Mouse (Mus musculus): ENCODE results near the gene Tfap4. TPM values are rescaled to one million over a fixed set of nuclear protein-coding genes. Genes with fewer than 3 reads are reported as not detected.
"Not testable (repeated sequence)": the region's sequence is repeated elsewhere in the genome, so short reads cannot be mapped to it uniquely, and the experiment has no call there.

Gene Tfap4
- polyA plus RNA-seq, 1 experiment from 2014 or later: 16.1 TPM

DNA sequence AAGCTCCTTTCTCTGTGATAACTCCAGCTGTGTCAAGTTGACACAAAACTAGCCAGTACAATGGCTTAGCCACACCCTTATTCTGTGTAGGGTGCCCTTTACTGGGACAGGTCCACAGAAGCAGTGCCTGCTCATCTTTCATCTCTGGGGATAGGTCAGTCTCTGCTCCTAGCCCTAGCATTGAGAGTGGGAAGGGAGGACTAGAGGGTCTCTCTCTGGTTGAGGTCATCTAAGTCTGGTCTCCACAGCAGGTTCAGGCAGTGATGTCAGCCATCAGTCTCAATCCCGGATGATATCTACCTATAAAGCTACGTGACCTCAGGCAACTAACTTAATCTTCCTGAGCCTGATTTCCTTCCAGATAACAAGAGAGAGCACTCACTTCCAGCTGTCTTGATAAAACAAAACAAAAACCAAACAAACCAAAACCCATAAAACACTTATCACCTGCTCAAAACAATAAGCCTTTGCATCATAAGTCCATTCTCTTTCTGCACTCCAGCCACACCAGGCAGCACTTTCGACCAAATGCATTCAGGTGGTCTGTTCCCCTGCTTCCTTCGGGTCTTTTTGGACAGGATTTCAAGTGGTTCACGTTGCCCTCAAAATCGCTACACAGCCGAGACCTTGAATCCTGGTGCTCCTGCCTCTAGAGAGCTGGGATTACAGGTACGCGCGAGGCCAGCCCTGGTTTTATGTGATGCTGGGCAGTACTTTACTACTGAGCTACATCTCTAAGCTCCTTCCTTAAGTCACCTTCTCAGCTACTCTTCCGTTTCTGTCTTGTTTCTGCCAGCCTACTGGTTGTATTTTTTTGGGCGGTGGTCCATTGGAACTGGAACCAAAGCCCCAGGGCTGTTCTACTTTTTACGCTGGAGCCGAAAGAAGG is 26.2 kb upstream of the Tfap4 start:
- no peak for DNase-seq (ENCODE audit: low spot score)
- peak overlapping the region; percentile 34 for H3K4me3 ChIP-seq (ENCODE audit: low read depth, low read length)
- H3K9me3 ChIP-seq (ENCODE audit: control insufficient read depth, low read length): no peaks in the 10 kb centered on the region
- H3K27ac ChIP-seq (ENCODE audit: low read depth, low read length): peak overlapping the region; percentile 76
- H3K9ac ChIP-seq (ENCODE audit: low read length): peak overlapping the region; percentile 60
- no peaks in the 10 kb centered on the region for H3K27me3 ChIP-seq (ENCODE audit: control insufficient read depth, insufficient read depth, low read length)
- H3K36me3 ChIP-seq (ENCODE audit: control insufficient read depth, insufficient read depth, low read length): no peaks in the 10 kb centered on the region; the same call in 1 of the 2 replicates
- H3K4me2 ChIP-seq (ENCODE audit: low read depth): peak overlapping the region; percentile 57
- 12% methylated on average over 14 of the region's 14 CpGs for WGBS
- ATAC-seq (ENCODE audit: insufficient read depth, low FRiP score, low TSS enrichment): peak; percentile 23; the same call in 1 of the 2 replicates
- peaks cover 11% of the 10 kb centered on the region for H3K4me1 ChIP-seq (ENCODE audit: control insufficient read depth, insufficient read depth, low read length)

DNA sequence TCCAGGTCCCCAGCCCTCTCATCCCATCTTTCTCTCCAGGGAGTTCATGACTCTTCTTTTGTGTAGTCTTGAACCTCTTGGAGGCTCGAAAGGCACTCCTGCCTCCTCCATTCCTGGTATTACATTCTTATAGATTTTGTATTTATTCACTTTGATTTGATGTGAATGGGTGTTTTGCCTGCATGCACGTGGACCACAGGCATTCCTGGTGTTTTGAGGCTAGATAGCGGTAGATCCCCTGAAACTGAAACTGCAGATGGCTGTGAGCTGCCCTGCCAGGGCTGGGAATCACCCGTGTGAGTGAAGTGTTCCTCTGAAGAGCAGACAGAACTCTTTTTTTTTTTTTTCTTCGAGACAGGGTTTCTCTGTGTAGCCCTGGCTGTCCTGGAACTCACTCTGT is 24.8 kb upstream of the Tfap4 start:
- H3K4me1 ChIP-seq (ENCODE audit: control insufficient read depth, insufficient read depth, low read length): peaks cover 11% of the 10 kb centered on the region

DNA sequence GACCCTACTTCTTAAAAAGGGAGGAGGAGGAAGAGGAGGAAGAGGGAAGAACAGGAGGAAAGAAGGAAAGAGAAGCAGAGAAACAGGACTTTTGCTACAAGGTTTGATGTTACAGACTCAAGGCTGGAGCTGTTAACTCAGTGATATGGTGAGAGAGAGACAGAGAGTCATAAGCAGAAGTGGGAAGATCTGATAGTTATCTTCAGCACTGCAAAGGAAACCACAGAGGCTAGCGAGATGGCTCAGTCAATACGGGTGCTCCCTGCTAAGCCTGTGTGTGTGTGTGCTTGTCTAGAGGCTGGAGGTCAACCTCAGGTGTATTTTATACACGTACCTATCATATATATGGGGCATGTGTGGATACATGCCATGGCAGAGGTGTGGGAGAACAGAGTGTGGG is 24.2 kb upstream of the Tfap4 start:
- no peak for DNase-seq (ENCODE audit: low spot score)
- Histone ChIP-seq H3K36me3 (ENCODE audit: control insufficient read depth, insufficient read depth, low read length) (no peaks in the 10 kb centered on the region), H3K4me3 (ENCODE audit: low read depth, low read length) (no peak overlapping the region), H3K9me3 (ENCODE audit: control insufficient read depth, low read length) (no peaks in the 10 kb centered on the region), H3K4me2 (ENCODE audit: low read depth) (no peak overlapping the region), H3K27ac (ENCODE audit: low read depth, low read length) (no peak overlapping the region), H3K27me3 (ENCODE audit: control insufficient read depth, insufficient read depth, low read length) (no peaks in the 10 kb centered on the region), H3K4me1 (ENCODE audit: control insufficient read depth, insufficient read depth, low read length) (peaks cover 11% of the 10 kb centered on the region), H3K9ac (ENCODE audit: low read length) (no peak overlapping the region)
- ATAC-seq (ENCODE audit: insufficient read depth, low FRiP score, low TSS enrichment): no peak
- 79% methylated on average over 3 of the region's 3 CpGs for WGBS

More for the DNA sequence above, 24.8 kb upstream of the Tfap4 start:
- no peak overlapping the region for H3K4me2 ChIP-seq (ENCODE audit: low read depth)
- ATAC-seq (ENCODE audit: insufficient read depth, low FRiP score, low TSS enrichment): no peak
- no peaks in the 10 kb centered on the region for H3K36me3 ChIP-seq (ENCODE audit: control insufficient read depth, insufficient read depth, low read length)
- no peaks in the 10 kb centered on the region for H3K27me3 ChIP-seq (ENCODE audit: control insufficient read depth, insufficient read depth, low read length)
- H3K27ac ChIP-seq (ENCODE audit: low read depth, low read length): no peak overlapping the region
- DNase-seq (ENCODE audit: low spot score): no peak
- no peak overlapping the region for H3K9ac ChIP-seq (ENCODE audit: low read length)
- 84% methylated on average over 5 of the region's 5 CpGs for WGBS
- no peak overlapping the region for H3K4me3 ChIP-seq (ENCODE audit: low read depth, low read length)
- no peaks in the 10 kb centered on the region for H3K9me3 ChIP-seq (ENCODE audit: control insufficient read depth, low read length)

DNA sequence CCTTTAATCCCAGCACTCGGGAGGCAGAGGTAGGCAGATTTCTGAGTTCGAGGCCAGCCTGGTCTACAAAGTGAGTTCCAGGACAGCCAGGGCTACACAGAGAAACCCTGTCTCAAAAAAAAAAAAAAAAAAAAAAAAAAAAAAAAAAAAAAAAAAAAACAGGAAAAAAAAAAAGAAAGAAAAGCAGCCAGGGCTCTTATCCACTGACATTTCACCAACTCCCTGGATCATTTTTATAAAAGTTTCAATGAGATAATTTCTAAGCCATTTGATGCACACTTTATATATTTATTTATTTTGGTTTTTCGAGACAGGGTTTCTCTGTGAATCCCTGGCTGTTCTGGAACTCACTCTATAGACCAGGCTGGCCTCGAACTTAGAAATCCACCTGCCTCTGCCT is 21.5 kb upstream of the Tfap4 start:
- H3K9ac ChIP-seq (ENCODE audit: low read length); H3K9me3 ChIP-seq (ENCODE audit: control insufficient read depth, low read length); H3K27me3 ChIP-seq (ENCODE audit: control insufficient read depth, insufficient read depth, low read length); DNase-seq (ENCODE audit: low spot score); H3K4me3 ChIP-seq (ENCODE audit: low read depth, low read length); H3K4me2 ChIP-seq (ENCODE audit: low read depth); H3K4me1 ChIP-seq (ENCODE audit: control insufficient read depth, insufficient read depth, low read length); ATAC-seq (ENCODE audit: insufficient read depth, low FRiP score, low TSS enrichment); H3K27ac ChIP-seq (ENCODE audit: low read depth, low read length); H3K36me3 ChIP-seq (ENCODE audit: control insufficient read depth, insufficient read depth, low read length): not testable (repeated sequence)
- WGBS: 89% methylated on average over 3 of the region's 4 CpGs

DNA sequence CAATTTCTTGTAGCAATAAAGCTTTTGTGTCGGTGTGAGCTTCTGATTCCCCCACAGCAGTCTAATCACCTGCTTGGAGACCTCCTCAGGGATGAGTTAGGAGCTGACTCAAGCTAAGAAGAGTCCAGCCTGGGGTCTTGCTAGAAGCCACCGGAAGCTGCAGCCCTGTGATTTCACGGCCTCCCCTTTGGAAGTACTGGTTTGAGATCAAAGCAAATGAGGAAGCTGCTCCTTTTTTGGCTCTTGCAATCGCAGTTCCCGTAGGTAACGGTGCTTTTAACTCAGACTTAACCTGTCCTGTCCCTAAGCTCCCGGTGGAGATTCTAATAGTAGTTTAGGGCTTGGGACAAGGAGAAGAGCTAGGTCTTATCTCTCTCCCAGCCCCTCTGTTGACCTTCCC is 19.0 kb upstream of the Tfap4 start:
- 71% methylated on average over 7 of the region's 7 CpGs for WGBS
- Histone ChIP-seq H3K9me3 (ENCODE audit: control insufficient read depth, low read length) (no peaks in the 10 kb centered on the region), H3K27me3 (ENCODE audit: control insufficient read depth, insufficient read depth, low read length) (no peaks in the 10 kb centered on the region), H3K36me3 (ENCODE audit: control insufficient read depth, insufficient read depth, low read length) (no peaks in the 10 kb centered on the region), H3K4me1 (ENCODE audit: control insufficient read depth, insufficient read depth, low read length) (no peaks in the 10 kb centered on the region), H3K27ac (ENCODE audit: low read depth, low read length) (no peak overlapping the region), H3K4me2 (ENCODE audit: low read depth) (no peak overlapping the region), H3K9ac (ENCODE audit: low read length) (no peak overlapping the region), H3K4me3 (ENCODE audit: low read depth, low read length) (no peak overlapping the region)
- DNase-seq (ENCODE audit: low spot score) (no peak), ATAC-seq (ENCODE audit: insufficient read depth, low FRiP score, low TSS enrichment) (no peak)

DNA sequence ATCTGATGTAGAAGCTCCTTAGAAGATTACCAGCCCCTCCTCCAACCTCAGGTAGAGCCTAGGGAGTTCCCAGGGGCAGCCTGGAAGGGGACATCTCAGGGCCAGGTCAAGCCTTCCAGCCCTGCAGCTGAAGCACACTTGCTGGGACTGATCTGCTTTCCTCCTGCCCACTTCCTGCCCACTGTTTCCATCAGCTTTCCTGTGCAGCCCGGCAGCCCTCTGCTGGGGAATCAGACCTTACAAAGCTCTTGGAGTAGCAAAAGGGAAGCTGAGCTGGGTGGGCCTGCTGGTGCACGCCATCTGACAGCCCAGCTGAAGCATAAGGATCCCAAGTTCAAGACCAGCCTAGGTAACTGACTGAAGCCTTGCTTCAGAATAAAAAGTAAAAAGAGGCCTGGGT is 17.2 kb upstream of the Tfap4 start:
- H3K36me3 ChIP-seq (ENCODE audit: control insufficient read depth, insufficient read depth, low read length): no peaks in the 10 kb centered on the region
- WGBS: 67% methylated on average over 2 of the region's 2 CpGs
- no peaks in the 10 kb centered on the region for H3K27me3 ChIP-seq (ENCODE audit: control insufficient read depth, insufficient read depth, low read length)
- H3K4me2 ChIP-seq (ENCODE audit: low read depth): no peak overlapping the region
- ATAC-seq (ENCODE audit: insufficient read depth, low FRiP score, low TSS enrichment) (no peak), DNase-seq (ENCODE audit: low spot score) (no peak)
- no peak overlapping the region for H3K9ac ChIP-seq (ENCODE audit: low read length)
- no peak overlapping the region for H3K27ac ChIP-seq (ENCODE audit: low read depth, low read length)
- no peaks in the 10 kb centered on the region for H3K9me3 ChIP-seq (ENCODE audit: control insufficient read depth, low read length)
- no peak overlapping the region for H3K4me3 ChIP-seq (ENCODE audit: low read depth, low read length)
- no peaks in the 10 kb centered on the region for H3K4me1 ChIP-seq (ENCODE audit: control insufficient read depth, insufficient read depth, low read length)

DNA sequence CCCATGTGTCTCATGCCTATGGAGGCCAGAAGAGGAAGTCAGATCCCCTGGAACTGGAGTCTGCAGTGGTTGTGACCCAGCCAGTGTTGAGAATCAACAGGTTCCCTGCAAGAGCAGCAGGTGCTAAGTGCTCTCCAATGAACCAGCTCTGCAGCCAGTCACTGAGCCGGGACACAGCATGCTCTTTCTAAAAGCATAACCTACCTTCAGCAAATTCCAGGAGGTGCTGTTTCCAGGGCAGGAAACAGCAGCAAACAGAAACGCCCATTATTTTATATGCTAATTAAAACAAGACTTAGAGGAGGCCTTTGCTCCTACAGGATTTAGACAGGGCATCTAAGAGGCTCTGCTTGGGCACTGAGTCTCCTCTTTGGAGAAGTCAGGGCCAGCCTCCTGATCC is 16.4 kb upstream of the Tfap4 start:
- Histone ChIP-seq H3K4me2 (ENCODE audit: low read depth) (no peak overlapping the region), H3K4me1 (ENCODE audit: control insufficient read depth, insufficient read depth, low read length) (no peaks in the 10 kb centered on the region), H3K27ac (ENCODE audit: low read depth, low read length) (no peak overlapping the region), H3K9me3 (ENCODE audit: control insufficient read depth, low read length) (no peaks in the 10 kb centered on the region), H3K27me3 (ENCODE audit: control insufficient read depth, insufficient read depth, low read length) (no peaks in the 10 kb centered on the region), H3K9ac (ENCODE audit: low read length) (no peak overlapping the region), H3K36me3 (ENCODE audit: control insufficient read depth, insufficient read depth, low read length) (no peaks in the 10 kb centered on the region), H3K4me3 (ENCODE audit: low read depth, low read length) (no peak overlapping the region)
- no peak for ATAC-seq (ENCODE audit: insufficient read depth, low FRiP score, low TSS enrichment)
- no peak for DNase-seq (ENCODE audit: low spot score)
- WGBS: 49% methylated on average over 2 of the region's 2 CpGs

DNA sequence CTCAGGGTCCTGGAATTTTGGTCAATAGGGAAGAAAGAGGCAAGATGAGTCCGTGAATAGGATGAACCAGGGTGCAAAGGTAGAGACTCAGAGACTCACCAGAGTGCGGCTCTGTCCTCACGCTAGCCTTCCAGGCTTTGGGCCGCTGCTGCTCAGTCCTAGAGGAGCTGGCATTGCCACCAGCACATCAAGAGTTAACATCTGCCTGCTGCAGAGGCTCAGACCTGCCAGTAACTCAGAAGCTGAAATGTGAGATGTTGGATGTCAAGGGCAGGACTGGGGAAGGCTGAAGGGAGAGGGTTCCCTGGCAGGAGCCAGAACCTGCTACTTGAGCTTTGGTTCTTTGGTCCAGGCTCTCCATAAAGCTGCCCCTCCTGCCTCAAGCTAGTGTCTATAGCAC is 11.1 kb upstream of the Tfap4 start:
- Histone ChIP-seq H3K9ac (ENCODE audit: low read length) (no peak overlapping the region), H3K27me3 (ENCODE audit: control insufficient read depth, insufficient read depth, low read length) (no peaks in the 10 kb centered on the region), H3K9me3 (ENCODE audit: control insufficient read depth, low read length) (no peaks in the 10 kb centered on the region), H3K4me3 (ENCODE audit: low read depth, low read length) (no peak overlapping the region), H3K4me2 (ENCODE audit: low read depth) (no peak overlapping the region), H3K4me1 (ENCODE audit: control insufficient read depth, insufficient read depth, low read length) (no peaks in the 10 kb centered on the region), H3K36me3 (ENCODE audit: control insufficient read depth, insufficient read depth, low read length) (no peaks in the 10 kb centered on the region), H3K27ac (ENCODE audit: low read depth, low read length) (no peak overlapping the region)
- DNase-seq (ENCODE audit: low spot score) (no peak), ATAC-seq (ENCODE audit: insufficient read depth, low FRiP score, low TSS enrichment) (no peak)
- WGBS: 65% methylated on average over 4 of the region's 4 CpGs

DNA sequence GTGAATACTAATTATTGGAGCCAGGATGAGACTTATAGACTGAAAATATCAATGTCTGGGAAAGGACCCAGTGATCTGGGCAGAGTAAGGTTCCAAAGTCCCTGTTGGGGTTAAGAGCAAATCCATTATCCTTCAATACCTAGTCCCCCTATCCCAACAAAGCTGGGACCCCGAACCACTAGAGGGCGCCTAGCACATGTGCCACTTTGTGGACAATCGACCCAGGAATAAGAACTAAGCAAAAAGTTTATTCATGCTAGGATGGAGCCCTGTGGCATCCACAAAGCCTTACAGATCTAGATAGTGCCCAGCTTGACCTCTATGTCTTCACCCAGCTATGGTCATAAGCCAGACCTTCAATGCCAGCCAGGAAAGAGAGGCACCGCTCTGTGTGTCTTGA is 8.3 kb upstream of the Tfap4 start:
- Histone ChIP-seq H3K9me3 (ENCODE audit: control insufficient read depth, low read length) (no peaks in the 10 kb centered on the region), H3K4me3 (ENCODE audit: low read depth, low read length) (no peak overlapping the region), H3K4me1 (ENCODE audit: control insufficient read depth, insufficient read depth, low read length) (no peaks in the 10 kb centered on the region), H3K4me2 (ENCODE audit: low read depth) (no peak overlapping the region), H3K27me3 (ENCODE audit: control insufficient read depth, insufficient read depth, low read length) (no peaks in the 10 kb centered on the region), H3K27ac (ENCODE audit: low read depth, low read length) (no peak overlapping the region), H3K36me3 (ENCODE audit: control insufficient read depth, insufficient read depth, low read length) (no peaks in the 10 kb centered on the region), H3K9ac (ENCODE audit: low read length) (no peak overlapping the region)
- peak; percentile 71 for ATAC-seq (ENCODE audit: insufficient read depth, low FRiP score, low TSS enrichment)
- 18% methylated on average over 4 of the region's 4 CpGs for WGBS
- peak; percentile 90 for DNase-seq (ENCODE audit: low spot score)
